Mouse (Mus musculus) mouse embryonic stem cell (cell line): Measurements from ENCODE around the gene Auts2.

ENCODE experiments used
- in situ Hi-C, 2 experiments: fragments of 300-500 bp; cut with MboI; formaldehyde crosslinking; loops; 1 replicate in 1 of 2; 3 replicates in 1 of 2; pipeline ENCODE4 v1.14.3; 2019 to 2020; ENCODE audit warnings: low sequenced_read_pairs in 2 of 2, low pct_unique_long_range_greater_than_20kb in 1 of 2, mixed read lengths in 1 of 2; ENCODE audit not compliant: unreplicated experiment in 1 of 2

Gene Auts2

GRCm38 (mm10) chr5:131851597-131852453 is 691.3 kb downstream of the Auts2 start:
- in situ Hi-C loops = no loop called here

DNA sequence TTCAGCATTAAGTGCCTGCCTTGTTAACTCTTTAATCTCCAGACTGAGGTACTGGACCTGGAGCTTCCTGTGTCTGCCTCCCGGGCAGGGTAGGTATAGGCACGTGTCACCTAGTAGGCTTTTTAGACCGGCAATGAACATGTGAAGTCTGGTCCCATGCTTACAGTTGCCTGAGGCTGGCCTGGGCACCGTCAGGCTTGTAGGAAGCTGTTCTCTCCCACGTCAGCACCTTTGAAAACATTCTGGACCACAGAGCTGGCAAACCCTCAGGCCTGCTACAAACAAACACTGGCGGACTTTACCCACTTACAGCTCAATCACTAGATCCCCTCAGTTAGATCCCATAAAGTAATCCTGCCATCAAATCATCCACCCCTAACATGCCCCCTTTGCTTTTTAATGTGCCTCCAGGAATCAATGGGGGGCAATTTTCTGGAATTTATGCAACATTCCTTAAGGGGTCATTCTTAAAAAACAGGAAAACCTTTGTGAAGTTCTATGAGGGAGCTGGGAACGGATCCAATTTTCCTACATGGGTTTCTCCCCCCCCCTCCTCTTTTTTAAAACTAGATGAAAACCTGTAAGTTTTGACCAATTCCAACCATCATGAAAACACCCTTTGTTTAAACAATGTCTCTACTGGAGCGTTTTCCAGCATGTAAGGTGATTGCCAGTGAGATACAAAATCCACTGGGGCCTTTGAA is 692.4 kb downstream of the Auts2 start:
- in situ Hi-C loops = no loop called here

DNA sequence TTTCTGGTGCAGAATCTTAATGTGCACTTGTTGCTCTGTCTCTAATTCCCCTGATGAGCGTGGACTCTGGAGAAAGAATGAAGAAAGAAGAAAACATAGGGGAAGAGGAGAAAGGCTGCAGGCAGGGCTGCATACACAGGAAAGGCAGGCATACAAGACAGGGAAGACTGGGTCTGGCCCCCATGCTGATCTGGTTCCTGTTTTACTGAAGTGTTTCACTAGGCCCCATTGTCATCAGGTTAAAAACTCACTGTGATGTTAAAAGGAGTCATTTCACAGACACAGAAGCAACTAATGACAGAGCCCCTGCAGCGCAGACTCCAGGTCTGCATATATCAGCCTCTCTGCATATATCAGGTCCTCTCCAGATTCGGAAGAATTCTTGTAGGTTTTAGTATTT is 693.5 kb downstream of the Auts2 start:
- in situ Hi-C loops = no loop called here

- in situ Hi-C loops = no loop called here
Measured at GRCm38 (mm10) chr5:131844519-131844800, 698.7 kb downstream of the Auts2 start.

GRCm38 (mm10) chr5:131843766-131844518 is 699.2 kb downstream of the Auts2 start:
- in situ Hi-C loops = no loop called here

DNA sequence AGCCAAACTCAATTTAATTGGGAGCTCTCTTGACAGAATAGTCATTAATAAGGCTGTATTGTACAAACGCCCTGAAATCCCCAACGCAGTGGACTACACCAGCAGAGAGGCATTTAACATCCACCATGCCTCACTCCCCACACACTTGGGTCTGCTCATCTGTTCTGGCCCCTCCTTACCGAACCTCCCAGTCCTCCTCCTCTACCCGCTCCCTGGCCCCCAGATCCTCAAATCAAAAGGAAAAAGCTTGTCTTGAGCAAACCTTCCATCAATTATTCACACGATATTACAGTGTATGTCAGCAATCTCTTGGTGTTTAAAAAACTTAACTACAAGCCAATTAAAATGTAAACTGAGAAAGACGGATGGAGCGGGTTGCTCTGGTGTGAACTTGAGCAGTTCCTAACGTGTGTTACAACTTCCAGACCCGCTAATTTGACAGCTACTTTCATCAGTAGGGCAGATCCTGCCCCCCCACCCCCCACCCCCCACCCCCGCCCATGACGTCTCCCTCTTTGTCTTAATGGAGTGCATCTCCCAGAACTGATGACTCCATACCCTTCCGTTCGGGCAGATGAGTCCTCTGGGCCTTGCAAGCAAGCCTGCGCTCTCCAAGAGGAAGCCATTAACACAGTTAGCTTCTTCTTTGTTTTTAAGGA is 703.4 kb downstream of the Auts2 start:
- in situ Hi-C loops = no loop called here

- in situ Hi-C loops = no loop called here
Measured at GRCm38 (mm10) chr5:131839023-131839422, 704.1 kb downstream of the Auts2 start.

- in situ Hi-C loops = no loop called here
Measured at GRCm38 (mm10) chr5:131838064-131838463, 705.1 kb downstream of the Auts2 start.

DNA sequence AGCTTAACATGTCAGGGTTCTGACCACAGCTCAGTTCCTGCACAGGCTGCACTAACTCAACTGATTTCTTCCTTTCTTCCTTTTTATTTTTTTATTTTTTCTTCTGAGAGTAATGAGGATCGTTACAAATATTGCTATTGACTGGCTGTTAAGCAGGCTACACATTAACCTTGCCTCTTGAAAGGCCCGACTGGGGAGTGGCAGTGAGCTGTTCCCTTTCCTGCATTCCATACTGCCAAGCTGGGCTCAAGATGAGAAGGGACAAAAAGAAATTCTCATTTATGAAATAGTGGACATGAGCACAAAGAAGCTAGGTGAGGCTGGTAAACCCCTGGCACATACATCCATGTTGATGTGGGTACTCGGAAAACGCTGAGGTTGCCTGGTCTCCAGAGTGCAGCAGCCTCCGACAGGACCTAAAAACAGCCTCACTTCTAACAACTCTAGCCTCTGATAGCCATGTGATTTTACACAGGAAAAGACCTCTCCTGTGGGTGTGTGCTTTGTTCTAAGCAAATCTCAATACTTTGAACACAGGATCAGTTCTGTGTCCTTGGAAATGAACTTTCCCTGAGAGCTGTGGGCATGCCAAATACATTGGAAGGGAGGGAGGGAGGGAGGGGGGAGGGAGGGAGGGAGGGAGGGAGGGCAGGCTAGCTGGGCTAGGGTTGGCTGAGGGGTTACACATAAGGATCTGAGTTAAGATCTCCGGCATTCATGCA is 707.0 kb downstream of the Auts2 start:
- in situ Hi-C loops = no loop called here

DNA sequence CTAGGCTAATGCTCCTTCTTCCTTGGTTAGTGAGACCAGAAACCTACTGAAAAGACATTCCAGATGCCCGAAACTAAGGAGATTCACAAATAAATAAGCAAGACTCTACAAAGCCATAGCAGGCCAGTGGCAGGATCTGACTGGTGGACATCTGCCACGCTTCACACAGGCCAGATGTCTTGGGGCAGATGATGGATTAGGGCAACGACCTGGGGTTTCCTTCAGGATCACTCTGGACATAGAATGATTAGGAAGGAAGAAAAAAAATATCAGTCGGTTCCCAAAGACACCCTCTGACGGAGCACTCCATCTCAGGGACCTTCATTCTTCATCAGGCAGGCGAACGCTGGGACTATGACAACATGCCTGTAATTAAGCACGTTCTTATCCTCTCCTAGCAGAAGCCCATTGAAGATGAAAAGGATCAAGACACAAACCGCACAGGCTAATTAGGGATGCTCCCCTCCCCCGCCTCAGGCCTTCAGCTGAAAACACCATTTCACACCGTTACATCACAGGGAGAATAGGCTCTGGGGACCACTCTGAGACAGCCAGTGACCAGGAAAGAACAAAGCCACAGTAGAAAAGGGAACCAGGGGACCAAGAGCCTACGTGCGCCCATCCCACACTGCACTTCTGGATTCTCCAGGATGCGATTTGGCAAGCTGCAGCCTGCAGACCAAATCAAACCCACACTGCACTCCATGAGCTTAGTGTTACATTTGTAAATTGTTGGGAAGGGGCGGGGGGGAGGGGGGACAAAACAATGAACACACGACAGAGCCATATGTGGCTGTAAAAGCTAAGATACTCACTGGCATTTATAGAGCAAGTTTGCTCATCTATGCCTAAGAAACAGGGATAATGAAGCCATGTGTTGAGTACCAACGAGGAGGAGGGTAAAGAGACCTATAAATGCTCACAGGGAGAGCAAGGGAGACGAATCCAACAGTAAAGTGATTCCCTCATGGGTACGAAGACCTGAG is 710.0 kb downstream of the Auts2 start:
- in situ Hi-C loops = no loop called here

- in situ Hi-C loops = no loop called here
Measured at GRCm38 (mm10) chr5:131830111-131830510, 713.0 kb downstream of the Auts2 start.

DNA sequence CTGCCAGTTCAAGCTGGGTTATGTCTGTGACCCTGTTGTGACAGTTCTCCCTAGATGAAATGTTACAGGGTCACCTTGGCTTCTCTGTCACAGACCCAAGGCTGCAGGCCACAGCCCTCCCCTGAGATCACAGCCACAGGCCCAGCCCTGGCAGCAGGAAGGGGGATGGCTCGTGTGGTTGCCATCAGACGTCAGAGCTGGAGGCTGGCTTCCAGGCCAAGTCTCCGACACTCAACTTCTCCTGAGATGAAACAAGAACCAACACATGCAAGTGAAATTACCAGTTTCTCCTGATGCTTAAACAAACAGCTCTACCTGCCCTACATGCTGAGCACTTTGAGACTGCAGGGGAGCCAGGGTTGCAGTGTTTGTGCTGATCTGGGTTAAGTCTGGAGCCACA is 713.9 kb downstream of the Auts2 start:
- in situ Hi-C loops = no loop called here

DNA sequence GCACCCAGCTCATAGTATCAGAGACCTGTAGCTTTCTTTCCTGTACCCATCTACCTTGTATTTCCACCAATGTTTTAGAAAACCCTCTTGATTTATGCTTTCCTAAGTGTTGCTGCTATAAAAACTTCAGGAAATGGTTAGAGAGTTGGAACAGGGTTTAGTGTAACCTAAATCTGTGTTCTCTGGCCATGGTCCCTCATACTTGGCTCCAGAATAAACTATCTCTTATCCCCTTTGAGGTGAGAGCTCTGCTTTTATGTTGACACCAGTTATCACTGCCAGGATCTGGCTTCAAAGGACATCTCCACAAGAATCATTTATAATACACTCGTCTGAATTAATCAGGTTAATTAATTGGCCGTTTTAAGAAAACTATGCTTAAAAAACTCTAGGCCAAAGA is 714.5 kb downstream of the Auts2 start:
- in situ Hi-C loops = no loop called here

GRCm38 (mm10) chr5:131826362-131827261 is 716.5 kb downstream of the Auts2 start:
- in situ Hi-C loops = no loop called here

DNA sequence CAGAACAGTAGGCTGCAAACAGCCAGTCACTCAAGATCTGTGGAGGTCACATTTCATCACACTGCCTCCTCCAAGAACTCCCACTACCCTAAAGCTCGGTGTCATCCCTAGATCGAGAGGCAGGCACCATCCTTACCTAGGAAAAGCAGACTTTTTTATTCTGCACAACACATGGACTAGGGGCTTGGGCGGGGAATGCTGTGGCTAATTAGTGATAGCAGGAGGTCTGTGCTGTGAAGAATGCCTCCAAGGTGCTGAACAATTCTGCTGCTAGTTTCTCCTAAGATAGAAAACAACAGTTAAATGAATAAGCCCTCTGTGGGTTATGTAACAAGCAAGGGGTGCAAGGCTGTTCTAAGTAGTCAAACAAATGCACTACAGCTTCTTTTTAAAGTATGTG is 717.7 kb downstream of the Auts2 start:
- in situ Hi-C loops = no loop called here

DNA sequence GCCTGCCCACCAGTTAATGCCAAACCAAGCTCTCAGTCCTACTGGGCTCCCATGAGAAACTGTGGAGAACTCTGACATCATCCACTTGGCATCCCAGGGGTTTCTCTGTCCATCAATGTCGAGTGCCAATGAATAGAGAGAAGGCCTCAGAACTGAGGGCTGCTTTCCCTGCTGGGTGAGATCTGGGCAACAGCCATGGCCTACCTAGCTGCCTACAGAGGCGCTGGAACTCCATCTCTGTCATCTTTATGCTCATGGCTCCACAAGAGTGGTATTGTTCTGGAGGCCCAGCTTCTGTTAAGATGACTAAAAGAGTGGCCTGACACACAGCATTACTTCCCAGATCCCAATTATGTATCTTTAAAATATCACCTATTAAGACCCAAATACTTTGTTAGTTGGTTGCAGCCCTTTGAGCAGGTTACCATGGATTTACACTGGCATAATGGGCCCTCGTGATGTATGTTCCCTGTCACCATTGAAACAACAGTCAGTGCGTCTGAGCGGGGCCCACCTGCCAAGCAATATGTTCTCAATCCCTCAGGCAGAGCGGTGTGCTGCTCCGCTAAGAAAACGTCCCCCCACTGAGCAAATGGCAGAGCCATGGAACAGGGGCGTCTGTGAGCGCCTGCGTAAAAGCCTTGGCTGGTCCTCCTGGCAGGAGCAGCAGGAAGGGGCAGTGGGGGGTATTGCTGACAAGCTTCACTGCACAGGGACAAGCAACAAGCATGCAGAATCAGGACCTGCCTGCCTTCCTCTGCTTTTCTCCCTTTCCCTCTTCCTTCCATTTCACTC is 718.8 kb downstream of the Auts2 start:
- in situ Hi-C loops = no loop called here
